Mouse (Mus musculus): Measurements from ENCODE around the gene Itsn2. TPM values are rescaled to one million over a fixed set of nuclear protein-coding genes. Genes with fewer than 3 reads are reported as not detected.

The Itsn2 gene
- polyA plus RNA-seq, 1 experiment from 2014 or later = 19.7 TPM

DNA sequence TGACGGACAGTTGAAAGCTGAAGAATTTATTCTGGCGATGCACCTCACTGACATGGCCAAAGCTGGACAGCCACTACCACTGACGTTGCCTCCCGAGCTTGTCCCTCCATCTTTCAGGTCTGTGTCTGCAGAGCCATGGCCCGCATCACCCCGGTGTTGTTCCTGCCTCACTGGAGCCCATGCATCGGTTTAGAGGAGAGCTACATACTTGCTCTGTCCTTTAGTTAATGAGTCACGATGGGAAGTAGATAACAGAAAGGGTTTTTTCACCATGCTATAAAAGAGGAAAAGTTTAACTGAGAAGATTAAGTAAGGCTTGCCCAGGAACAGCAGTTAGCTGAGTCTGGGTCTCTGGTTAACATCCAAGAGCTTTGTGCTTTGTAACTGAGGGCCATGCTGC lies 40.5 kb downstream of the Itsn2 start:
- Histone ChIP-seq H3K4me2 (ENCODE audit: low read depth) (no peak overlapping the region), H3K36me3 (ENCODE audit: control insufficient read depth, insufficient read depth, low read length) (no peaks in the 10 kb centered on the region), H3K9me3 (ENCODE audit: control insufficient read depth, low read length) (no peaks in the 10 kb centered on the region), H3K4me3 (ENCODE audit: low read depth, low read length) (no peak overlapping the region), H3K4me1 (ENCODE audit: control insufficient read depth, insufficient read depth, low read length) (no peaks in the 10 kb centered on the region), H3K27ac (ENCODE audit: low read depth, low read length) (no peak overlapping the region), H3K9ac (ENCODE audit: low read length) (no peak overlapping the region), H3K27me3 (ENCODE audit: control insufficient read depth, insufficient read depth, low read length) (no peaks in the 10 kb centered on the region)
- WGBS = 93% methylated on average over 8 of the region's 8 CpGs
- ATAC-seq (ENCODE audit: insufficient read depth, low FRiP score, low TSS enrichment) = no peak
- no peak for DNase-seq (ENCODE audit: low spot score)

DNA sequence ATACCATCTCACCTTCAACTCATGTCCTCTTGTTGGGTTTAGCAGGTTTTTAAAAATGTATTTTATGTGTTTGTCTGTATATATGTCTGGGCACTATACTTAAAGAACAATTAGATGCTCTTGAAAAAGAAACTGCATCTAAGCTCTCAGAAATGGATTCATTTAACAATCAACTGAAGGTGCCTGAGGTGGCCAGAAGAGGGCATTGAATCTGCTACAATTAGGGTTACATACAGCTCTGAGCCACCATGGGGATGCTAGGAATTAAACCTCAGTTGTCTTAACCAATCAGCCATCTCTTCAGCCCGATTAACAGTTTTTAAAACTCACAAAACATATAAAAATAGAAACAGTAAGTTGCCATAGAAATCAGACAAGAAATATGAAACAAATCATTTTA lies 46.0 kb downstream of the Itsn2 start:
- ATAC-seq (ENCODE audit: insufficient read depth, low FRiP score, low TSS enrichment) (no peak), DNase-seq (ENCODE audit: low spot score) (no peak)
- WGBS = 86% methylated on average over 1 of the region's 1 CpGs
- H3K27me3 ChIP-seq (ENCODE audit: control insufficient read depth, insufficient read depth, low read length) = no peaks in the 10 kb centered on the region
- H3K4me2 ChIP-seq (ENCODE audit: low read depth) = no peak overlapping the region
- H3K9ac ChIP-seq (ENCODE audit: low read length) = no peak overlapping the region
- no peak overlapping the region for H3K27ac ChIP-seq (ENCODE audit: low read depth, low read length)
- H3K4me1 ChIP-seq (ENCODE audit: control insufficient read depth, insufficient read depth, low read length) = no peaks in the 10 kb centered on the region
- no peaks in the 10 kb centered on the region for H3K36me3 ChIP-seq (ENCODE audit: control insufficient read depth, insufficient read depth, low read length)
- H3K4me3 ChIP-seq (ENCODE audit: low read depth, low read length) = no peak overlapping the region
- no peaks in the 10 kb centered on the region for H3K9me3 ChIP-seq (ENCODE audit: control insufficient read depth, low read length)

DNA sequence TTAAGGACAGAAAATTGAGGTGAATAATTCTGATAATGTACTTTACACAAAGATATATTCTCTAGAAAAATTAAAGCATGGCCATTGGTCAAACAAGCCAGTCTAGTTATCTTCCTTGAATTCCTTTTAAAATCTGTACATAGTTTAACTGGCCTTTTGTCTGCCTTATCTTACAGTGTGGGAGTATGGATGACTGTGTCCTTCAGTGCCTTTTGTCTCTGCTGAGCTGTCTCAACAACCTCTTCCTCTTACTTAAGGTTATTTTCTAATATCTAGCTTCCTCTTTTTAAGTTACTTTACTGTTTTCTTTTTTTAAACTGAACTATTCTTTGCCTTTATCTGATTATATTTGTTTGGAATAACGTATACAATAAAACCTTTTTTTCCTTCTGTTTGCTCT lies 48.3 kb downstream of the Itsn2 start:
- no peak for DNase-seq (ENCODE audit: low spot score)
- H3K4me3 ChIP-seq (ENCODE audit: low read depth, low read length) = no peak overlapping the region
- 97% methylated on average over 1 of the region's 1 CpGs for WGBS
- no peak overlapping the region for H3K27ac ChIP-seq (ENCODE audit: low read depth, low read length)
- H3K36me3 ChIP-seq (ENCODE audit: control insufficient read depth, insufficient read depth, low read length) = no peaks in the 10 kb centered on the region
- ATAC-seq (ENCODE audit: insufficient read depth, low FRiP score, low TSS enrichment) = no peak
- H3K9ac ChIP-seq (ENCODE audit: low read length) = no peak overlapping the region
- no peaks in the 10 kb centered on the region for H3K9me3 ChIP-seq (ENCODE audit: control insufficient read depth, low read length)
- no peaks in the 10 kb centered on the region for H3K4me1 ChIP-seq (ENCODE audit: control insufficient read depth, insufficient read depth, low read length)
- no peaks in the 10 kb centered on the region for H3K27me3 ChIP-seq (ENCODE audit: control insufficient read depth, insufficient read depth, low read length)
- no peak overlapping the region for H3K4me2 ChIP-seq (ENCODE audit: low read depth)

DNA sequence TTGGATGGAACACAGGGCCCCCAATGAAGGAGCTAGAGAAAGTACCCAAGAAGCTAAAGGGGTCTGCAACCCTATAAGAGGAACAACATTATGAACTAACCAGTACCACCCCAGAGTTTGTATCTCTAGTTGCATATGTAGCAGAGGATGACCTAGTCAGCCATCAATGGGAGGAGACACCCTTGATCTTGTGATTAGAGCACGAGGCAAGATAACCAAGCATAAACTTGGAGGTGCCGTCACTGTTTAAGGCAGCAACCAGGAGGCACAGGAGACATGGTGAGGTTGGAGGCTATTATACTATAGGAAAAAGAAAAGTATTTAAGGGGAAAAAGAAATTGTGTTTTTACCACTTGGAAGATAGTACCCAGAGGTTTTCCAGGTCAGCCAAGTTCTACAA lies 64.4 kb downstream of the Itsn2 start:
- 96% methylated on average over 2 of the region's 2 CpGs for WGBS

DNA sequence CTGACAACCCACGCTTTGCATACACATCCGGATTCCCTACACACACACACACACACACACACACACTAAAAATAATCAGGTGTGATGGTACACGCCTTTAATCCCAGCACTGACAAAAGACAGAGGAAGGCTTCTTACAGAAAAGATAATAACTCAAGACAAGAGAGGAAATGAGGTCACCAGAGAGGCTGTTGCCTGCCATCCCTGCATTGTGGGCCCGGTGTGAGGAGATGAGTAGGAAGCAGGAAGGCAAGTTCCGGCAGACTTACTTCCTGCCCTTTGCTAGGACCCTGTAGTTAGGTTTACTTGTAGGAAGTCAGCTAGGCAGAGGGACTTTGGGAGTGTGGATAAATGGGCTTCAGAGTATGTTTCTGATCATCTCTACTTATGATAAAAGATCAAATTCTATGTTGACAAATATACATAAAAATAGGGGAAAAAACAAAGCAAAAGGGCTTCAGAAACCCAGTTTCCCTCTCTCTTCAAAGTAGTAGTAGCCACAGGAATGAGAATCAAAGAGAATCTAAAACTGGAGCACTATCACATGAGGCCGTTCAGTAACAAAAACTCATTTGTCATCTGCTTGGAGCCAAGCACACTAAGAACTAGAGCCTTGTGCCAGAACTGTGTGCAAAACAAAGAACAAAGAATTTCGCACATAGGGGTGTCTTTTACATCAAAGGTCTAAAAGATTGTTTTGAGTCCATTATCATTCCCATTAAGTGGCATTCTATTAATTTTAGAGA lies 72.7 kb downstream of the Itsn2 start:
- Histone ChIP-seq H3K9ac (ENCODE audit: low read length) (no peak overlapping the region), H3K4me3 (ENCODE audit: low read depth, low read length) (no peak overlapping the region), H3K27me3 (ENCODE audit: control insufficient read depth, insufficient read depth, low read length) (no peaks in the 10 kb centered on the region), H3K4me1 (ENCODE audit: control insufficient read depth, insufficient read depth, low read length) (no peaks in the 10 kb centered on the region), H3K36me3 (ENCODE audit: control insufficient read depth, insufficient read depth, low read length) (0 out of 2 replicates have a peak, but pooled peaks cover 2% of the 10 kb centered on the region), H3K4me2 (ENCODE audit: low read depth) (no peak overlapping the region), H3K9me3 (ENCODE audit: control insufficient read depth, low read length) (no peaks in the 10 kb centered on the region), H3K27ac (ENCODE audit: low read depth, low read length) (no peak overlapping the region)
- 86% methylated on average over 7 of the region's 7 CpGs for WGBS
- ATAC-seq (ENCODE audit: insufficient read depth, low FRiP score, low TSS enrichment) = no peak
- no peak for DNase-seq (ENCODE audit: low spot score)

More for the DNA sequence above, 64.4 kb downstream of the Itsn2 start:
- DNase-seq (ENCODE audit: low spot score) (no peak), ATAC-seq (ENCODE audit: insufficient read depth, low FRiP score, low TSS enrichment) (no peak)
- Histone ChIP-seq H3K4me2 (ENCODE audit: low read depth) (no peak overlapping the region), H3K36me3 (ENCODE audit: control insufficient read depth, insufficient read depth, low read length) (no peaks in the 10 kb centered on the region), H3K4me3 (ENCODE audit: low read depth, low read length) (no peak overlapping the region), H3K27me3 (ENCODE audit: control insufficient read depth, insufficient read depth, low read length) (no peaks in the 10 kb centered on the region), H3K27ac (ENCODE audit: low read depth, low read length) (no peak overlapping the region), H3K9me3 (ENCODE audit: control insufficient read depth, low read length) (no peaks in the 10 kb centered on the region), H3K4me1 (ENCODE audit: control insufficient read depth, insufficient read depth, low read length) (no peaks in the 10 kb centered on the region), H3K9ac (ENCODE audit: low read length) (no peak overlapping the region)

DNA sequence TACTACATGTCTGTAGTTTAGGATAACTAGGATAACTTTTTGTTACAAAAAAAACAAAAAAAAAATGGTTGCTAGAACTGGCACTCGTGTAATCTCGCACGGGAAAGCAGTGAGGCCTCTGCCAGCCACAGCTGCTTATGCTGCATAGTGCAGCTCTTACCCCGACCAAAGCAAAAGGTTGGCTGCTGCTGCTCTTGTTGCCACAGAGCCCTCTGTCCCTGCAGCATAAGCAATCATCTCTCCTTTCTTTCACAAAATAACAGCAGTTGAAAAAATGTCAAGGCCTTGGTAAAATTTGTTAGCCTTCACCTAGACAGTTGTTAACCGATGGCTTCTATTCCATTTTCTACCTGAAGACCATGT lies 73.2 kb downstream of the Itsn2 start:
- no peaks in the 10 kb centered on the region for H3K4me1 ChIP-seq (ENCODE audit: control insufficient read depth, insufficient read depth, low read length)
- 86% methylated on average over 5 of the region's 5 CpGs for WGBS
- no peak for DNase-seq (ENCODE audit: low spot score)
- no peaks in the 10 kb centered on the region for H3K9me3 ChIP-seq (ENCODE audit: control insufficient read depth, low read length)
- H3K9ac ChIP-seq (ENCODE audit: low read length) = no peak overlapping the region
- 0 out of 2 replicates have a peak, but pooled peaks cover 2% of the 10 kb centered on the region for H3K36me3 ChIP-seq (ENCODE audit: control insufficient read depth, insufficient read depth, low read length)
- no peak overlapping the region for H3K4me3 ChIP-seq (ENCODE audit: low read depth, low read length)
- no peak overlapping the region for H3K27ac ChIP-seq (ENCODE audit: low read depth, low read length)
- no peaks in the 10 kb centered on the region for H3K27me3 ChIP-seq (ENCODE audit: control insufficient read depth, insufficient read depth, low read length)
- H3K4me2 ChIP-seq (ENCODE audit: low read depth) = no peak overlapping the region
- ATAC-seq (ENCODE audit: insufficient read depth, low FRiP score, low TSS enrichment) = no peak

DNA sequence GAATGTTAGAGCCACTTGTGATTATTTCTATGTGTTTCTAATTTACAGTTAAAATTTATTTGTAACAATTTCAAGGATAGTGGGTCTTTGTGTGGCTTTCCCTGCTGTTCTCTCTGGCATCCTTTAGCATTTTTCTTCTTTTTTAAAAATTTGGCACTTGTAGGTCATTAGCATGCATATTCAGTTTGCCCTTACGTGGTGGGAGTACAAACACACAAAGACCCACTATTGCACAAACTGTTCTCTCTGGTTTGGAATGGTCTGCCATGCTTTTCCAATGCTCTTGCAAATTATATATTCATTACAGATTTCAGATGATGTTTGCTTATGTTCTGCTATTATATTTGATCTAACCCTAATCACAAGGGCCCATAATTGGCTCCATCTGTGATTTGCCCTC lies 83.9 kb downstream of the Itsn2 start:
- Histone ChIP-seq H3K36me3 (ENCODE audit: control insufficient read depth, insufficient read depth, low read length) (no peaks in the 10 kb centered on the region), H3K4me2 (ENCODE audit: low read depth) (no peak overlapping the region), H3K27me3 (ENCODE audit: control insufficient read depth, insufficient read depth, low read length) (no peaks in the 10 kb centered on the region), H3K27ac (ENCODE audit: low read depth, low read length) (no peak overlapping the region), H3K4me3 (ENCODE audit: low read depth, low read length) (no peak overlapping the region), H3K9me3 (ENCODE audit: control insufficient read depth, low read length) (no peaks in the 10 kb centered on the region), H3K9ac (ENCODE audit: low read length) (no peak overlapping the region), H3K4me1 (ENCODE audit: control insufficient read depth, insufficient read depth, low read length) (no peaks in the 10 kb centered on the region)
- WGBS = 72% methylated on average over 1 of the region's 1 CpGs
- no peak for ATAC-seq (ENCODE audit: insufficient read depth, low FRiP score, low TSS enrichment)
- DNase-seq (ENCODE audit: low spot score) = no peak

DNA sequence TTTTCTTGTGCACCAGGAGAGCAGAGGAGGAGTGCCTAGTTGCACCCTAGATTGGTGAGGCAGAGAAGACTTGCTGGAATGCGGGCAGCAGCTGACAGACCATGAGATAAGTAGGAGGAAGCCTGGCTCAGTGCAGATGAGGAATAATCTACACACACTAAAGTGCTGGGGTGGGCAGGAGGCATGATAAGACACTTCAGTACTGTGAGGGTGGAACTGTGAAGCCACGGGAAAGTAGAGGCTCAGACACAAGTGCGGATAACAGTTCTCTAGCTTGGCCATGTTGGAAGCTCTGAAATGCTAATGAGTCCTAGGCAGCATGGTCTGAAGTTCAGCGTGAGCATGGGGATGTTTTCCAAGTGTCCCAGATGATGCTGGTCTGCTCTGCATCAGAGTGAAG lies 87.5 kb downstream of the Itsn2 start:
- DNase-seq (ENCODE audit: low spot score) (no peak), ATAC-seq (ENCODE audit: insufficient read depth, low FRiP score, low TSS enrichment) (no peak)
- no peak overlapping the region for H3K4me3 ChIP-seq (ENCODE audit: low read depth, low read length)
- H3K4me1 ChIP-seq (ENCODE audit: control insufficient read depth, insufficient read depth, low read length) = no peaks in the 10 kb centered on the region
- no peak overlapping the region for H3K27ac ChIP-seq (ENCODE audit: low read depth, low read length)
- H3K9ac ChIP-seq (ENCODE audit: low read length) = no peak overlapping the region
- 81% methylated on average over 4 of the region's 4 CpGs for WGBS
- H3K4me2 ChIP-seq (ENCODE audit: low read depth) = no peak overlapping the region
- no peaks in the 10 kb centered on the region for H3K36me3 ChIP-seq (ENCODE audit: control insufficient read depth, insufficient read depth, low read length)
- no peaks in the 10 kb centered on the region for H3K27me3 ChIP-seq (ENCODE audit: control insufficient read depth, insufficient read depth, low read length)
- H3K9me3 ChIP-seq (ENCODE audit: control insufficient read depth, low read length) = no peaks in the 10 kb centered on the region

DNA sequence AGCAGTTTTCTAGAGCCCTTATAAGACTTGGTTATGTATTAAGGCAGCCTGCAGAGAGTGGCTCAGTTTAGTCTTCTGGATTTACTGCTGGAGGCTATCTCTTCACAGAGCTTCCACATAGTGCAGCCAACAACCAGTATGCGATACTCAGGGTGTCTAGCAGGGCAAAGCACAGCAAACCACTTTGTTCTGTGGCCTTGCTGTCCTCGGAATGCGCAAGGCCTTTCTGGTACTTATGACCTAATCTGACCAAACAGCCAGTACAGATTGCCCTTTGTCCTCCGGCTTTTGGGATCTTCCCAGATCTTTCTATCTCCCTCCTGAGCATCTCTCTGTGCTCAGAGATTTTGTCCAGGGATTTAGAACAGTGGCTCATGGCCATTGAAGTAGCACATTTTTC lies 93.0 kb downstream of the Itsn2 start:
- H3K36me3 ChIP-seq (ENCODE audit: control insufficient read depth, insufficient read depth, low read length) = no peaks in the 10 kb centered on the region
- H3K4me1 ChIP-seq (ENCODE audit: control insufficient read depth, insufficient read depth, low read length) = no peaks in the 10 kb centered on the region
- H3K9ac ChIP-seq (ENCODE audit: low read length) = no peak overlapping the region
- no peak overlapping the region for H3K4me2 ChIP-seq (ENCODE audit: low read depth)
- ATAC-seq (ENCODE audit: insufficient read depth, low FRiP score, low TSS enrichment) (no peak), DNase-seq (ENCODE audit: low spot score) (no peak)
- WGBS = 83% methylated on average over 4 of the region's 4 CpGs
- H3K9me3 ChIP-seq (ENCODE audit: control insufficient read depth, low read length) = no peaks in the 10 kb centered on the region
- H3K4me3 ChIP-seq (ENCODE audit: low read depth, low read length) = no peak overlapping the region
- H3K27me3 ChIP-seq (ENCODE audit: control insufficient read depth, insufficient read depth, low read length) = no peaks in the 10 kb centered on the region
- no peak overlapping the region for H3K27ac ChIP-seq (ENCODE audit: low read depth, low read length)

All from neural tube, embryonic 11.5 days (tissue).